ENCODE assay signal across 8 mouse cellular contexts in the genomic region with DNA sequence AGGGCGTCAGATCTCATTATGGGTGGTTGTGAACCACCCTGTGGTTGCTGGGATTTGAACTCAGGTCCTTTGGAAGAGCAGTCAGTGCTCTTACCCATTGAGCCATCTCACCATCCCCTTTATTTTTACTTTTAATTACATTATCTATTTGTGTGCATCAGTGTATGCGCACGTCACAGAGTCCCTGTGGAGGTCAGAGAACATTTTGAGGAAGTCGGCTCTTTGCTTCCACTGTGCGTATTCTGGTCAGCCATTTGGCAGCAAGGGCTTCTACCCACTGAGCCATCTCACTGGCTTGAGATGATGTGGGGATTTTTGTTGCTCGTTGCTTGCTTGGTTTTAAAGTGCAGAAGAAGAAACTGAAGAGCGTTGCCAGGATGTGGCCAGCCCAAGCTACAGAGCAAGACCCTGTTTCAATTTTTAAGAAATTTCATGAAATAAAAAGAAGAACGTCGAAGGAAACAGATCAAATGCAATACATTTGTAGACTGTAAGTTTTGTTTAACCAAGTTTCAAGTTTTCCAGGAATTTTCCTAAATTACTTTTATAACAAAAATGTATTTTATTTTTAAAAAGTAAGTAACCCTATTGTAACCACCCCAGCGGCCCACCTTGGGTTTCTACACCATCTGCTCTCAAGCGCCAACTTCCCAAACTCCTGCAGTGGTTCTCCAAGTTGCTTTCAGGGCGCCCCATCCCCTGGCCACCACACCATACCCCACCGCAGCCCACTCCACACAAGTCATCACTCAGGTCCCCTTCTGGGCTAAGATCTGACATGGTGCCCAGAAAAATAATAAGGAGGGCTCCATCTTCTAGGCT. TPM values are rescaled to one million over a fixed set of nuclear protein-coding genes. Genes with fewer than 3 reads are reported as not detected.
DNase-seq lines count a peak whose midpoint lies in the region; ATAC-seq and TF ChIP-seq lines count a peak whose summit lies in the region.

No protein-coding gene starts in this region.

- no peaks in the 10 kb centered on the region for H3K79me2 ChIP-seq in MEL (ENCODE audit: control insufficient read depth, insufficient read depth, low read length, poor library complexity)

- peak in 2 of 3 experiments; percentile 15 to 17; a peak in 2 of 6 replicates for TF ChIP-seq CTCF in MEL (IDR thresholded peaks at IDR 0.05 in 2 of 3, conservative IDR thresholded peaks at IDR 0.05 in 1 of 3; ENCODE audit: control insufficient read depth in 1 of 3, insufficient read depth in 1 of 3, low read depth in 2 of 3, low read length in 3 of 3, poor library complexity in 1 of 3, severe bottlenecking in 1 of 3)

- H3K4me2 ChIP-seq in hindbrain, embryonic 15.5 days: peak overlapping the region; percentile 72
- H3K4me2 ChIP-seq in midbrain, embryonic 12.5 days (replicated peaks): peak overlapping the region; percentile 47

- no peaks in the 10 kb centered on the region; a peak in 2 of 4 replicates for H3K27me3 ChIP-seq in MEL (ENCODE audit: control insufficient read depth in 1 of 2, insufficient read depth in 2 of 2, low read length in 2 of 2)
- peaks cover 14% of the 10 kb centered on the region; the same call in 1 of the 2 replicates for H3K27me3 ChIP-seq in hindbrain, embryonic 15.5 days
- peaks cover 26% of the 10 kb centered on the region for H3K27me3 ChIP-seq in midbrain, embryonic 12.5 days

- no peaks in the 10 kb centered on the region; a peak in 1 of 4 replicates for H3K36me3 ChIP-seq in MEL (ENCODE audit: control insufficient read depth in 1 of 2, insufficient read depth in 2 of 2, low read length in 2 of 2)
- H3K36me3 ChIP-seq in hindbrain, embryonic 15.5 days: no peaks in the 10 kb centered on the region
- no peaks in the 10 kb centered on the region for H3K36me3 ChIP-seq in midbrain, embryonic 12.5 days

- peaks cover 2 to 5% of the 10 kb centered on the region in 2 experiments; a peak in 1 of 4 replicates for H3K4me1 ChIP-seq in MEL (ENCODE audit: control insufficient read depth in 1 of 2, insufficient read depth in 2 of 2, low read length in 2 of 2)
- H3K4me1 ChIP-seq in hindbrain, embryonic 15.5 days (replicated peaks): peaks cover 13% of the 10 kb centered on the region; the same call in 1 of the 2 replicates
- H3K4me1 ChIP-seq in midbrain, embryonic 12.5 days: peaks cover 9% of the 10 kb centered on the region

- TF ChIP-seq EP300 in MEL (IDR thresholded peaks at IDR 0.05; ENCODE audit: low read depth in 1 of 2, low read length in 2 of 2): peak in 1 of 2 experiments; percentile 42; a peak in 1 of 4 replicates

- no peak for TF ChIP-seq POLR2A in MEL (IDR thresholded peaks at IDR 0.05; ENCODE audit: control insufficient read depth in 1 of 2, insufficient read depth in 1 of 2, low read depth in 1 of 2, low read length in 2 of 2, poor library complexity in 1 of 2)

- ATAC-seq in hindbrain, embryonic 15.5 days (ENCODE audit: low FRiP score, low read depth): peak; percentile 30; the same call in 1 of the 2 replicates
- 0 out of 2 replicates have a peak, but pooled peaks have one; percentile 16 for ATAC-seq in midbrain, embryonic 12.5 days (ENCODE audit: low FRiP score, low read depth)

- peak; percentile 22 for DNase-seq in embryo, embryonic 11 days
- no peak for DNase-seq in embryo, embryonic 10.5 days (ENCODE audit: low spot score)
- DNase-seq in MEL (ENCODE audit: low read depth, low spot score): peak; percentile 94
- DNase-seq in left cerebral cortex, adult 9 months (ENCODE audit: low spot score in 2 of 2): no peak
- DNase-seq in right cerebral cortex, adult 18-20 months: no peak
- DNase-seq in urinary bladder, postnatal 25 days (ENCODE audit: low spot score): no peak

- no peak for TF ChIP-seq RAD21 in MEL (IDR thresholded peaks at IDR 0.05; ENCODE audit: low read depth, low read length)

- H3K4me3 ChIP-seq in MEL (ENCODE audit: control insufficient read depth in 1 of 2, insufficient read depth in 1 of 2, low read depth in 2 of 2, low read length in 2 of 2): peak overlapping the region; percentile 59 to 82
- peak overlapping the region; percentile 35 for H3K4me3 ChIP-seq in hindbrain, embryonic 15.5 days
- H3K4me3 ChIP-seq in midbrain, embryonic 12.5 days: peak overlapping the region; percentile 12; the same call in 1 of the 2 replicates

- 45% methylated on average over 13 of the region's 13 CpGs for WGBS in hindbrain, embryonic 15.5 days
- 48% methylated on average over 13 of the region's 13 CpGs for WGBS in midbrain, embryonic 12.5 days

- no peaks in the 10 kb centered on the region for H3K9me3 ChIP-seq in MEL (replicated peaks; ENCODE audit: insufficient read depth, low read length)
- H3K9me3 ChIP-seq in hindbrain, embryonic 15.5 days: no peaks in the 10 kb centered on the region
- no peaks in the 10 kb centered on the region for H3K9me3 ChIP-seq in midbrain, embryonic 12.5 days

- H3K27ac ChIP-seq in MEL (ENCODE audit: control insufficient read depth, low read depth, low read length): peak overlapping the region; percentile 69
- H3K27ac ChIP-seq in hindbrain, embryonic 15.5 days (replicated peaks): no peak overlapping the region
- no peak overlapping the region for H3K27ac ChIP-seq in midbrain, embryonic 12.5 days (replicated peaks)

- peak overlapping the region; percentile 63 for H3K9ac ChIP-seq in MEL (ENCODE audit: control insufficient read depth, low read depth, low read length, poor library complexity, severe bottlenecking)
- peak overlapping the region; percentile 36 for H3K9ac ChIP-seq in hindbrain, embryonic 15.5 days
- no peak overlapping the region for H3K9ac ChIP-seq in midbrain, embryonic 12.5 days (replicated peaks)

TF ChIP-seq in MEL, 35 proteins besides CTCF, POLR2A, EP300 and RAD21 (continues in another document):
- no peak for TF ChIP-seq CHD2 (IDR thresholded peaks at IDR 0.05; ENCODE audit: low read length)
- no peak for TF ChIP-seq JUND (IDR thresholded peaks at IDR 0.05; ENCODE audit: low read depth, low read length)
- no peak for TF ChIP-seq UBTF (IDR thresholded peaks at IDR 0.05; ENCODE audit: borderline replicate concordance, insufficient read depth, low read depth, low read length)
- 0 out of 2 replicates have a peak, but pooled peaks have one; percentile 2 for TF ChIP-seq ZNF384 (IDR thresholded peaks at IDR 0.05; ENCODE audit: low read depth, low read length)
- TF ChIP-seq USF2 (IDR thresholded peaks at IDR 0.05; ENCODE audit: borderline replicate concordance in 1 of 2, insufficient read depth in 1 of 2, low read depth in 1 of 2, low read length in 2 of 2): no peak
- peak; percentile 38; the same call in 1 of the 2 replicates for TF ChIP-seq TCF12 (IDR thresholded peaks at IDR 0.05; ENCODE audit: low read depth, low read length)
- 0 out of 2 replicates have a peak, but pooled peaks have one; percentile 34 for TF ChIP-seq MAZ (IDR thresholded peaks at IDR 0.05; ENCODE audit: low read depth, low read length)
- TF ChIP-seq GABPA (IDR thresholded peaks at IDR 0.05; ENCODE audit: low read depth, low read length): no peak
- TF ChIP-seq ZKSCAN1 (IDR thresholded peaks at IDR 0.05; ENCODE audit: low read depth, low read length): 0 out of 2 replicates have a peak, but pooled peaks have one; percentile 33
- TF ChIP-seq POLR2AphosphoS2 (IDR thresholded peaks at IDR 0.05; ENCODE audit: low read length): no peak
- peak; percentile 68 for TF ChIP-seq GATA1 (IDR thresholded peaks at IDR 0.05; ENCODE audit: low read depth, low read length)
- peak; percentile 92 for TF ChIP-seq CHD1 (IDR thresholded peaks at IDR 0.05; ENCODE audit: low read depth, low read length)
- no peak for TF ChIP-seq USF1 (IDR thresholded peaks at IDR 0.05; ENCODE audit: low read depth, low read length)
- peak; percentile 56; the same call in 1 of the 2 replicates for TF ChIP-seq MYC (IDR thresholded peaks at IDR 0.05; ENCODE audit: low read depth, low read length)
- no peak for TF ChIP-seq BHLHE40 (IDR thresholded peaks at IDR 0.05; ENCODE audit: borderline replicate concordance, low read depth, low read length)
- peak; percentile 36; the same call in 1 of the 2 replicates for TF ChIP-seq ZC3H11A (IDR thresholded peaks at IDR 0.05; ENCODE audit: low read depth, low read length)
- TF ChIP-seq POLR2AphosphoS5 (IDR thresholded peaks at IDR 0.05; ENCODE audit: borderline replicate concordance, low read depth, low read length): no peak

RNA-seq across cellular contexts. Expression of a gene that starts 7.5 kb away (rescaled TPM):
- 5.4 and 6.6 TPM in 2 replicates for total RNA-seq in MEL (2012; rRNA removed)
- polyA plus RNA-seq in MEL (2012; ENCODE audit: insufficient read depth in 1 of 2, insufficient read length in 2 of 2, low read depth in 1 of 2, low replicate concordance in 2 of 2, missing spikeins in 1 of 2): 1 to 10 TPM in 1 of 2 experiments, not detected in 1; 9.7 TPM
- polyA plus RNA-seq in hindbrain, embryonic 15.5 days (2015; fragmentation: Nextera tagmentation; extraction: Ambion mirVana): not detected in 2 replicates
- not detected in 2 replicates for polyA plus RNA-seq in midbrain, embryonic 12.5 days (2016; fragmentation: Nextera tagmentation; extraction: Ambion mirVana)

RNA-seq across cellular contexts. Expression of a gene that starts 18.4 kb away (rescaled TPM):
- total RNA-seq in MEL (2012; rRNA removed): 43.9 and 45.1 TPM in 2 replicates
- polyA plus RNA-seq in MEL (2012; ENCODE audit: insufficient read depth in 1 of 2, insufficient read length in 2 of 2, low read depth in 1 of 2, low replicate concordance in 2 of 2, missing spikeins in 1 of 2): 10 to 100 TPM in 1 of 2 experiments, not detected in 1; 30.1 TPM
- polyA plus RNA-seq in hindbrain, embryonic 15.5 days (2015; fragmentation: Nextera tagmentation; extraction: Ambion mirVana): 41.8 and 44.1 TPM in 2 replicates
- polyA plus RNA-seq in midbrain, embryonic 12.5 days (2016; fragmentation: Nextera tagmentation; extraction: Ambion mirVana): 33.9 and 38.5 TPM in 2 replicates

RNA-seq across cellular contexts. Expression of a gene that starts 30.2 kb away (rescaled TPM):
- not detected in 2 replicates for total RNA-seq in MEL (2012; rRNA removed)
- not detected for polyA plus RNA-seq in MEL (2012; ENCODE audit: insufficient read depth in 1 of 2, insufficient read length in 2 of 2, low read depth in 1 of 2, low replicate concordance in 2 of 2, missing spikeins in 1 of 2)
- 3.7 and 5.2 TPM in 2 replicates for polyA plus RNA-seq in hindbrain, embryonic 15.5 days (2015; fragmentation: Nextera tagmentation; extraction: Ambion mirVana)
- not detected in 2 replicates for polyA plus RNA-seq in midbrain, embryonic 12.5 days (2016; fragmentation: Nextera tagmentation; extraction: Ambion mirVana)

RNA-seq across cellular contexts. Expression of a gene that starts 36.7 kb away (rescaled TPM):
- total RNA-seq in MEL (2012; rRNA removed): not detected in 2 replicates
- not detected for polyA plus RNA-seq in MEL (2012; ENCODE audit: insufficient read depth in 1 of 2, insufficient read length in 2 of 2, low read depth in 1 of 2, low replicate concordance in 2 of 2, missing spikeins in 1 of 2)
- not detected in 2 replicates for polyA plus RNA-seq in hindbrain, embryonic 15.5 days (2015; fragmentation: Nextera tagmentation; extraction: Ambion mirVana)
- not detected in 2 replicates for polyA plus RNA-seq in midbrain, embryonic 12.5 days (2016; fragmentation: Nextera tagmentation; extraction: Ambion mirVana)

RNA-seq across cellular contexts. Expression of a gene that starts 47.3 kb away (rescaled TPM):
- 74.2 and 75.0 TPM in 2 replicates for total RNA-seq in MEL (2012; rRNA removed)
- 100 to 1,000 TPM; 128 to 150 TPM for polyA plus RNA-seq in MEL (2012; ENCODE audit: insufficient read depth in 1 of 2, insufficient read length in 2 of 2, low read depth in 1 of 2, low replicate concordance in 2 of 2, missing spikeins in 1 of 2)
- polyA plus RNA-seq in hindbrain, embryonic 15.5 days (2015; fragmentation: Nextera tagmentation; extraction: Ambion mirVana): 102 and 121 TPM in 2 replicates
- 112 and 119 TPM in 2 replicates for polyA plus RNA-seq in midbrain, embryonic 12.5 days (2016; fragmentation: Nextera tagmentation; extraction: Ambion mirVana)

Comparison
In these comparisons a context has a peak if more than half of its experiments do, and no peak if none do; other contexts are left out.
1. DNase-seq: peak in embryo, embryonic 11 days (single experiment) and MEL (single experiment); none in embryo, embryonic 10.5 days (single experiment), left cerebral cortex, adult 9 months (0 of 2), right cerebral cortex, adult 18-20 months (single experiment) and urinary bladder, postnatal 25 days (single experiment).
2. H3K4me3 ChIP-seq: peak in every context shown above with its lines; median percentile 70 in MEL; 35 in hindbrain, embryonic 15.5 days; 12 in midbrain, embryonic 12.5 days.